Mouse (Mus musculus) stomach, postnatal 0 days (tissue): Measurements from ENCODE around the gene Zfp511. TPM values are rescaled to one million over a fixed set of nuclear protein-coding genes. Genes with fewer than 3 reads are reported as not detected.

Source experiments
- ATAC-seq: fragments of 200-750 bp; cut with Nextera tagmentation; 2 replicates; pipeline ENCODE4 v1.8.0; 2017; ENCODE audit not compliant: low FRiP score, low TSS enrichment
- DNase-seq: peaks from one replicate; pipeline ENCODE4 v3.0.0-alpha.2; 2016; ENCODE audit warnings: low spot score
- H3K27ac ChIP-seq: fragments of 300-500 bp; sonication (generic); replicated peaks from 2 replicates; pipeline ENCODE4 v1.5.1; 2014; ENCODE audit warnings: mild to moderate bottlenecking, control low read depth
- H3K27me3 ChIP-seq: fragments of 300-500 bp; sonication (generic); 2 replicates; pipeline ENCODE4 v1.6.1; 2014; ENCODE audit warnings: low read length; ENCODE audit not compliant: control insufficient read depth, insufficient read depth
- H3K36me3 ChIP-seq: fragments of 300-500 bp; sonication (generic); 2 replicates; pipeline ENCODE4 v1.6.1; 2014; ENCODE audit warnings: low read length, mixed read lengths; ENCODE audit not compliant: control insufficient read depth, insufficient read depth
- H3K4me1 ChIP-seq: fragments of 300-500 bp; sonication (generic); replicated peaks from 2 replicates; pipeline ENCODE4 v1.6.1; 2014; ENCODE audit warnings: antibody characterized with exemption; ENCODE audit not compliant: control insufficient read depth, insufficient read depth
- H3K4me2 ChIP-seq: fragments of 300-500 bp; sonication (generic); replicated peaks from 2 replicates; pipeline ENCODE4 v1.6.1; 2014; ENCODE audit warnings: low read depth, mild to moderate bottlenecking, control low read depth, moderate library complexity
- H3K4me3 ChIP-seq: fragments of 300-500 bp; sonication (generic); 2 replicates; pipeline ENCODE4 v1.5.1; 2014; ENCODE audit warnings: low read depth, low read length, control low read depth
- H3K9ac ChIP-seq: fragments of 300-500 bp; sonication (generic); 2 replicates; pipeline ENCODE4 v1.6.1; 2014; ENCODE audit warnings: mild to moderate bottlenecking, low read length, control low read depth, mixed read lengths
- H3K9me3 ChIP-seq: fragments of 300-500 bp; sonication (generic); 2 replicates; pipeline ENCODE4 v1.6.1; 2016; ENCODE audit warnings: low read length; ENCODE audit not compliant: control insufficient read depth
- CTCF ChIP-seq: IDR thresholded peaks from 2 replicates; pipeline ENCODE4 v1.5.1; 2016; ENCODE audit warnings: antibody characterized with exemption, low read depth, mild to moderate bottlenecking, moderate library complexity
- EP300 ChIP-seq: optimal IDR thresholded peaks from 2 replicates; pipeline ENCODE3; 2016; ENCODE audit warnings: antibody characterized with exemption
- WGBS: fragments of 180-500 bp; shearing (Covaris S2); extraction: QIAGEN DNeasy Blood & Tissue Kit; methylation state at CpG from one replicate; pipeline ENCODE4 v1.1.7; 2014; 5-methylcytosine and 5-hydroxymethylcytosine counted together
- polyA plus RNA-seq: library from polyadenylated mRNA; unstranded; fragments of >200 nt; fragmentation: Nextera tagmentation; extraction: Ambion mirVana; gene quantifications from 2 replicates; pipeline ENCODE4 v1.2.1, GENCODE M21; 2015

Zfp511 gene
- polyA plus RNA-seq, 1 experiment from 2014 or later = 20.7 TPM

GRCm38 (mm10) chr7:140037171-140037555 is 972 bp downstream of the Zfp511 start:
- H3K36me3 ChIP-seq = peaks cover 6% of the 10 kb centered on the region; the same call in 1 of the 2 replicates
- H3K4me1 ChIP-seq = peaks cover 3% of the 10 kb centered on the region; the same call in 1 of the 2 replicates
- DNase-seq (peak; percentile 18), ATAC-seq (no peak)
- H3K27ac ChIP-seq = no peak overlapping the region
- WGBS = 43% methylated on average over 3 of the region's 3 CpGs
- no peak overlapping the region; the same call in 1 of the 2 replicates for H3K9ac ChIP-seq
- H3K4me2 ChIP-seq = peak overlapping the region; percentile 88
- H3K4me3 ChIP-seq = peak overlapping the region; percentile 76
- no peak for TF ChIP-seq CTCF
- no peak for TF ChIP-seq EP300
- no peaks in the 10 kb centered on the region for H3K9me3 ChIP-seq
- H3K27me3 ChIP-seq = no peaks in the 10 kb centered on the region

- H3K9ac ChIP-seq = no peak overlapping the region
- no peak overlapping the region for H3K4me3 ChIP-seq
- 49% methylated on average over 3 of the region's 3 CpGs for whole genome bisulfite sequencing
- H3K9me3 ChIP-seq = no peaks in the 10 kb centered on the region
- H3K27ac ChIP-seq = no peak overlapping the region
- H3K36me3 ChIP-seq = no peaks in the 10 kb centered on the region
- no peak overlapping the region for H3K4me2 ChIP-seq
- DNase-seq (no peak), ATAC-seq (no peak)
- TF ChIP-seq EP300 (no peak), CTCF (no peak)
- peaks cover 12% of the 10 kb centered on the region; the same call in 1 of the 2 replicates for H3K27me3 ChIP-seq
- H3K4me1 ChIP-seq = no peaks in the 10 kb centered on the region
These were observed 6.5 kb downstream of the Zfp511 start for GRCm38 (mm10) chr7:140042728-140043127.

- 71% methylated on average over 4 of the region's 4 CpGs for WGBS
- H3K4me3 ChIP-seq = no peak overlapping the region
- no peak overlapping the region for H3K27ac ChIP-seq
- H3K4me2 ChIP-seq = no peak overlapping the region
- no peak overlapping the region for H3K9ac ChIP-seq
- peaks cover 22% of the 10 kb centered on the region; the same call in 1 of the 2 replicates for H3K27me3 ChIP-seq
- no peaks in the 10 kb centered on the region for H3K36me3 ChIP-seq
- no peak for TF ChIP-seq CTCF
- no peak for TF ChIP-seq EP300
- no peaks in the 10 kb centered on the region for H3K9me3 ChIP-seq
- no peaks in the 10 kb centered on the region; the same call in 1 of the 2 replicates for H3K4me1 ChIP-seq
- no peak for ATAC-seq
- no peak for DNase-seq
These were observed 9.4 kb downstream of the Zfp511 start for GRCm38 (mm10) chr7:140045546-140045945.

GRCm38 (mm10) chr7:140047811-140048311 is 11.7 kb downstream of the Zfp511 start:
- peak; percentile 32 for DNase-seq
- no peak for TF ChIP-seq EP300
- TF ChIP-seq CTCF = no peak
- Histone ChIP-seq H3K27ac (no peak overlapping the region), H3K9me3 (no peaks in the 10 kb centered on the region), H3K9ac (no peak overlapping the region), H3K4me3 (peak overlapping the region; percentile 41), H3K4me2 (peak overlapping the region; percentile 69), H3K27me3 (peaks cover 22% of the 10 kb centered on the region; the same call in 1 of the 2 replicates), H3K36me3 (no peaks in the 10 kb centered on the region), H3K4me1 (no peaks in the 10 kb centered on the region; the same call in 1 of the 2 replicates)
- ATAC-seq = no peak
- WGBS = 1% methylated on average over 33 of the region's 33 CpGs

GRCm38 (mm10) chr7:140048361-140049114 is 12.3 kb downstream of the Zfp511 start, which contains the start of gene Msx3:
Gene Msx3 (minus strand): TSS chr7:140049089.
- Histone ChIP-seq H3K9me3 (no peaks in the 10 kb centered on the region), H3K4me1 (no peaks in the 10 kb centered on the region; the same call in 1 of the 2 replicates), H3K36me3 (no peaks in the 10 kb centered on the region), H3K27ac (no peak within 1 kb of the TSS), H3K9ac (no peak within 1 kb of the TSS; the same call in 1 of the 2 replicates), H3K27me3 (peaks cover 22% of the 10 kb centered on the region; the same call in 1 of the 2 replicates), H3K4me2 (peak within 1 kb of the TSS; percentile 69), H3K4me3 (peak within 1 kb of the TSS; percentile 41)
- DNase-seq (no peak), ATAC-seq (peak; percentile 36; the same call in 1 of the 2 replicates)
- no peak for TF ChIP-seq EP300
- 3% methylated on average over 55 of the region's 56 CpGs for WGBS
